Mouse (Mus musculus): ENCODE data around the gene Ilf2. TPM values are rescaled to one million over a fixed set of nuclear protein-coding genes. Genes with fewer than 3 reads are reported as not detected.

The Ilf2 gene
- 211 and 233 TPM in 2 replicates for polyA plus RNA-seq (2011; ENCODE audit: insufficient read depth, insufficient read length, low read depth, missing spikeins)

DNA sequence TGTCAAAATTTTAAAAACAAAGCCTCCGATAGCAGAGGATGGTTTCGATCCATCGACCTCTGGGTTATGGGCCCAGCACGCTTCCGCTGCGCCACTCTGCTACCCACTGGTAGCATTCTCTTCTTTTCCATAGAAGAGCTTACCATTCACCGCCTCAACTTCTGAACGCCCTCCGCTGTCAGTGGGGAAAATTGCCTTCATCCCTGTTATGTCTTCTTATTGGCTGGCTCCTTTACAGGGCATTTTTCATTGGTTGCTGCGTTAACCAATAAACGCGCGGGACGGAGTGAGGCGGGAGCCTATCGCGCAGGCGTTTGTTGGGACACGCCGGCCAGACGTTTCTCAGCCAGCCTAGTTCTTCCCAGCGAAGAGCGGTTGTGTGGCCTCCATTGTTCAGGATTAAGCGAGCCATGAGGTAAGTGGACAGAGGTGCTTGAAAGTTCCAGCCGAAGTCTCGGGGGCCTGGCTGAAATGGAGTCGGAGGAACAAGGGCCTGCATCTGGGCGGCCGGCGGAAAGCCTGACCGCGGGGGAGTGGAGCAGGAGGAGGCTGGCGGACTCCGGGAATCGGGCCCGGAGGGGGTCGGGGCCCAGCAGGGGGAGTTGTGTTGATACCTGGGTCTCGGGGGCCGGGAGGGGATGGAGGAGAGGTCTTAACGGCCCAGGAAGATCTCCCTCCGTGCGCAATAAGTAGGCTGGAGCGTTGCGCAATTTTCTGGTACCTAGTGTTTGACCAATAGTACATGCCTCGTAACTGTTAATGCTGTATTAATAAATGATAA lies at the start of gene Ilf2:
Ilf2 (plus strand) TSS at position 296 of the 781 bp plus-strand sequence.
- Histone ChIP-seq H3K4me1 (ENCODE audit: control insufficient read depth, insufficient read depth, low read length) (no peaks in the 10 kb centered on the region), H3K9ac (ENCODE audit: low read depth, poor library complexity, severe bottlenecking) (peak within 1 kb of the TSS; percentile 93), H3K9me3 (replicated peaks; ENCODE audit: control insufficient read depth, insufficient read depth, low read length, poor library complexity, severe bottlenecking) (no peaks in the 10 kb centered on the region), H3K36me3 (ENCODE audit: control insufficient read depth, insufficient read depth, low read length, poor library complexity, severe bottlenecking) (peaks cover 35% of the 10 kb centered on the region), H3K27ac (ENCODE audit: insufficient read depth, low read length) (peak within 1 kb of the TSS; percentile 67), H3K4me3 (ENCODE audit: low read depth, low read length) (peak within 1 kb of the TSS; percentile 81), H3K27me3 (ENCODE audit: control insufficient read depth, insufficient read depth, low read length, poor library complexity, severe bottlenecking) (no peaks in the 10 kb centered on the region)
- no peak for TF ChIP-seq CTCF (IDR thresholded peaks at IDR 0.05; ENCODE audit: low read depth, low read length)
- TF ChIP-seq POLR2A (IDR thresholded peaks at IDR 0.05; ENCODE audit: insufficient read depth, low read length), result peak; percentile 79
- 0 out of 2 replicates have a peak, but pooled peaks have one; percentile 22 for TF ChIP-seq EP300 (IDR thresholded peaks at IDR 0.05; ENCODE audit: insufficient read depth, low read depth, low read length)

- H3K4me1 ChIP-seq (ENCODE audit: control insufficient read depth, insufficient read depth, low read length), result peaks cover 1% of the 10 kb centered on the region
- H3K36me3 ChIP-seq (ENCODE audit: control insufficient read depth, insufficient read depth, low read length, poor library complexity, severe bottlenecking), result peaks cover 15% of the 10 kb centered on the region
- H3K9me3 ChIP-seq (replicated peaks; ENCODE audit: control insufficient read depth, insufficient read depth, low read length, poor library complexity, severe bottlenecking), result no peaks in the 10 kb centered on the region
- no peak for TF ChIP-seq CTCF (IDR thresholded peaks at IDR 0.05; ENCODE audit: low read depth, low read length)
- no peak for TF ChIP-seq POLR2A (IDR thresholded peaks at IDR 0.05; ENCODE audit: insufficient read depth, low read length)
- TF ChIP-seq EP300 (IDR thresholded peaks at IDR 0.05; ENCODE audit: insufficient read depth, low read depth, low read length), result no peak
- no peak overlapping the region for H3K4me3 ChIP-seq (ENCODE audit: low read depth, low read length)
- H3K9ac ChIP-seq (ENCODE audit: low read depth, poor library complexity, severe bottlenecking), result no peak overlapping the region
- no peak overlapping the region for H3K27ac ChIP-seq (ENCODE audit: insufficient read depth, low read length)
- no peaks in the 10 kb centered on the region for H3K27me3 ChIP-seq (ENCODE audit: control insufficient read depth, insufficient read depth, low read length, poor library complexity, severe bottlenecking)
These were observed 48.4 kb upstream of the Ilf2 start for GRCm38 (mm10) chr3:90427574-90427973.

DNA sequence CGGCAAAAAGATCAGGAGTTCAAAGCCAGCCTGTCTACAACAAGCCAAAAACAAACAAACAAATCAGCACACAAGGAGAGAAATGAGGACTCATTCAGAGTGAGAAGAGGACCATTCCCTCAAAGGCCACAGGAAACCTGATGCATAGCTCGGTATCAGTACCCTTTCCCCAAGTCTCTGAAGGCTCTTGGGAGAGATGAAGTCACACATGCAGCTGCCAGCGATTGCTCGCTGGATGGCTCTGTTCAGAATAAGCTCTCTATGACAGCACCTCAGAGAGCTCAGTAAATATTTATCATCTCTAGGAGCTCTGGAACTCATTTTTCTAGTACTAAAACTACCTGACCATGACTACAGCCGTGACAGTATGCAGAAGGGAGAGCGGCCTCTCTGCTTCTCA lies 47.7 kb upstream of the Ilf2 start:
- Histone ChIP-seq H3K36me3 (ENCODE audit: control insufficient read depth, insufficient read depth, low read length, poor library complexity, severe bottlenecking) (peaks cover 9% of the 10 kb centered on the region), H3K9me3 (replicated peaks; ENCODE audit: control insufficient read depth, insufficient read depth, low read length, poor library complexity, severe bottlenecking) (no peaks in the 10 kb centered on the region)
- TF ChIP-seq EP300 (IDR thresholded peaks at IDR 0.05; ENCODE audit: insufficient read depth, low read depth, low read length) (no peak), POLR2A (IDR thresholded peaks at IDR 0.05; ENCODE audit: insufficient read depth, low read length) (no peak), CTCF (IDR thresholded peaks at IDR 0.05; ENCODE audit: low read depth, low read length) (no peak)

DNA sequence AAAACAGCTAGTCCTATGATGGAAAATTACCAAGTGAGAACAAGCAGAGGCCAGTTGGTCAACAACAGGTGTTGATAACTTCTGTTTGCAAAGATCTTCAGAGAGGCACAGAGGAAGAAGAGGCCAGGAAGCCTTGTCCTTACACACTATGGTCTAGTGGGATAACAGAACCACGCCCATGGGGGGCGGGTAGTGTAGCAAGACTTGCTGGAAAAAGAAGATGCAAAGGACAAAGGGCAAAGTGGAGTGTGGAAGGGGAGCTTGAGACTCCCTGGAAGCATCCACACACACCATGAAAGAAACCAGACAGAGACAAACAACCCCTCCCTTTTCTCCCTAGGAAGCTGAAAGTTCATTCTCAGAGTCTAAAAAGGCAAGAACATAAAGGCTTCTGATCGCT lies 46.4 kb upstream of the Ilf2 start:
- Histone ChIP-seq H3K4me1 (ENCODE audit: control insufficient read depth, insufficient read depth, low read length) (peaks cover 1% of the 10 kb centered on the region), H3K4me3 (ENCODE audit: low read depth, low read length) (no peak overlapping the region), H3K9ac (ENCODE audit: low read depth, poor library complexity, severe bottlenecking) (no peak overlapping the region), H3K27me3 (ENCODE audit: control insufficient read depth, insufficient read depth, low read length, poor library complexity, severe bottlenecking) (no peaks in the 10 kb centered on the region), H3K27ac (ENCODE audit: insufficient read depth, low read length) (peak overlapping the region; percentile 51), H3K36me3 (ENCODE audit: control insufficient read depth, insufficient read depth, low read length, poor library complexity, severe bottlenecking) (peaks cover 2% of the 10 kb centered on the region; the same call in 1 of the 2 replicates), H3K9me3 (replicated peaks; ENCODE audit: control insufficient read depth, insufficient read depth, low read length, poor library complexity, severe bottlenecking) (no peaks in the 10 kb centered on the region)
- no peak for TF ChIP-seq EP300 (IDR thresholded peaks at IDR 0.05; ENCODE audit: insufficient read depth, low read depth, low read length)
- TF ChIP-seq CTCF (IDR thresholded peaks at IDR 0.05; ENCODE audit: low read depth, low read length), result no peak
- TF ChIP-seq POLR2A (IDR thresholded peaks at IDR 0.05; ENCODE audit: insufficient read depth, low read length), result no peak

More for the DNA sequence above, 47.7 kb upstream of the Ilf2 start:
- Histone ChIP-seq H3K27ac (ENCODE audit: insufficient read depth, low read length) (no peak overlapping the region), H3K4me3 (ENCODE audit: low read depth, low read length) (no peak overlapping the region), H3K4me1 (ENCODE audit: control insufficient read depth, insufficient read depth, low read length) (peaks cover 1% of the 10 kb centered on the region), H3K27me3 (ENCODE audit: control insufficient read depth, insufficient read depth, low read length, poor library complexity, severe bottlenecking) (no peaks in the 10 kb centered on the region), H3K9ac (ENCODE audit: low read depth, poor library complexity, severe bottlenecking) (no peak overlapping the region)

DNA sequence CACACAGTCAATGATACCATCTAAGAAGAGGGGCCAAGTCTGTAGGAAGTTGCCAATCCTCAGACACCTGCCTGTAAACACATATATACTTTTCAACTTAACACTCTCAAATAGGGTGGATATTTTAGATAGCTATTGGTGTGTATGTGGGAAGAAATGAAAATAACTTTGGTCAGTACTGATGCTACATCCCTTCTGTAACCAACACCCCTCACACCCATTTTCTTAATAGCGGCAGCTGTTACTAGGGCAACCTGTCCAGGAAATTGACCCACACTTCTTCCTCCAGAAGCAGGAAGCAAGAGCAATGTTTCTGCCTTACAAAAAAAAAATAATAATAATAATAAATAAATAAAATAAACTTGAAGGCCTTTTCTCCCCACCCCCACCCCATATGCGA lies 43.6 kb upstream of the Ilf2 start:
- Histone ChIP-seq H3K4me3 (ENCODE audit: low read depth, low read length) (peak overlapping the region; percentile 88), H3K4me1 (ENCODE audit: control insufficient read depth, insufficient read depth, low read length) (peaks cover 1% of the 10 kb centered on the region), H3K27ac (ENCODE audit: insufficient read depth, low read length) (no peak overlapping the region), H3K9me3 (replicated peaks; ENCODE audit: control insufficient read depth, insufficient read depth, low read length, poor library complexity, severe bottlenecking) (no peaks in the 10 kb centered on the region), H3K36me3 (ENCODE audit: control insufficient read depth, insufficient read depth, low read length, poor library complexity, severe bottlenecking) (peaks cover 2% of the 10 kb centered on the region; the same call in 1 of the 2 replicates), H3K27me3 (ENCODE audit: control insufficient read depth, insufficient read depth, low read length, poor library complexity, severe bottlenecking) (no peaks in the 10 kb centered on the region), H3K9ac (ENCODE audit: low read depth, poor library complexity, severe bottlenecking) (peak overlapping the region; percentile 94)
- TF ChIP-seq CTCF (IDR thresholded peaks at IDR 0.05; ENCODE audit: low read depth, low read length), result no peak
- TF ChIP-seq EP300 (IDR thresholded peaks at IDR 0.05; ENCODE audit: insufficient read depth, low read depth, low read length), result no peak
- TF ChIP-seq POLR2A (IDR thresholded peaks at IDR 0.05; ENCODE audit: insufficient read depth, low read length), result no peak

DNA sequence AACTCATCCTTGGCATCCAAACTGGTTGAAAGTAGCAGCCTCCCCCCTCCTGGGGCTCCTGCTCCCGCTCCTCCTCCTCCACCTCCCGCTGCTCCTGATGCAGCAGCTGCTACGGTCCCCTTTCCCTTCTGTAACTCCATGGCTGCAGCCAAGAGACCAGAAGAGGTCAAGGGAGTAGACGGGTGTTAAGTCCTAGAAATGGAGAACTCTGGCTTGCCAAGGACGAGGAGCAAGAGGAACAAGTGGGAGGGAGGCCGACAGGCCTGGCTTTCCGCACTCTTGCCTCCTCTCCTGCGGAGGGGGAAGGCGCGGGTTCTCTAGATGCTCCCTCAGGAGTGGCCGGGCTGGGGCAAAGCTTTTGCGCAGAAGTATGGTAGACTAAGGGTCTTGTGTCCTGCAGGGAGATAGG lies 43.1 kb upstream of the Ilf2 start:
- Histone ChIP-seq H3K36me3 (ENCODE audit: control insufficient read depth, insufficient read depth, low read length, poor library complexity, severe bottlenecking) (peaks cover 2% of the 10 kb centered on the region; the same call in 1 of the 2 replicates), H3K27me3 (ENCODE audit: control insufficient read depth, insufficient read depth, low read length, poor library complexity, severe bottlenecking) (no peaks in the 10 kb centered on the region), H3K9ac (ENCODE audit: low read depth, poor library complexity, severe bottlenecking) (peak overlapping the region; percentile 94), H3K4me3 (ENCODE audit: low read depth, low read length) (peak overlapping the region; percentile 88), H3K9me3 (replicated peaks; ENCODE audit: control insufficient read depth, insufficient read depth, low read length, poor library complexity, severe bottlenecking) (no peaks in the 10 kb centered on the region), H3K27ac (ENCODE audit: insufficient read depth, low read length) (peak overlapping the region; percentile 90), H3K4me1 (ENCODE audit: control insufficient read depth, insufficient read depth, low read length) (peaks cover 1% of the 10 kb centered on the region)
- no peak for TF ChIP-seq EP300 (IDR thresholded peaks at IDR 0.05; ENCODE audit: insufficient read depth, low read depth, low read length)
- TF ChIP-seq POLR2A (IDR thresholded peaks at IDR 0.05; ENCODE audit: insufficient read depth, low read length), result no peak
- TF ChIP-seq CTCF (IDR thresholded peaks at IDR 0.05; ENCODE audit: low read depth, low read length), result no peak
